Comparison of ENCODE assay signal across 8 mouse cellular contexts in the genomic region with DNA sequence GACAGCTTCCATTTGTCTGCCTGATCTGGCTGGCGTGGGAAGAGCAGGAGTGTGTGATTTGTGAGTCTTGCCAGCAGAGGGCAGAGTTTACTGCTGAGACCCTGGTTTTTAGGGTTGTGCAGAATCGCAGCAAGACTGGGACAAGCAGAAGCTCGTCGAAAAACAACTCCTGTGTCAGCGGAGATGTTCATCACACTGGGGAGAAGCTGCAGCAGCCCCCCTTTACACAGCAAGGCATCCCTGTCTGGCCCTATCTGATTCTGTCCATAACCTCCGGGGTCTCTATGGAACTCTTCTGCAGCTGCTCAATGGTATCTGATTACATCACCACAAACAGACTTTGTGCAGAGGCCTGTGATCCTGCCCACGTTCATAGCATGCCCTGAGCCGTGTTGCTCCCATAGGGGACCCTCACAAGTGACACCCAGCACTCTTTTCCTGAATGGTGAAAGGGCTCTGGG.
DNase-seq lines count a peak whose midpoint lies in the region; ATAC-seq and TF ChIP-seq lines count a peak whose summit lies in the region.
"Had no signal": no experiment of that assay in that cellular context is flagged by ENCODE, and none has a peak within 500 bp of the region (broad histone marks: within the 10 kb centered on the region; RNA-seq: fewer than 3 reads in every experiment).

No protein-coding gene starts in this region.

- CTCF ChIA-PET in Patski (lab: Charles Lee) = interaction anchor here (0.9 to 2.7 kb wide), 11 partner anchors 8 to 557 kb away, joined by 3 to 8 read pairs (median 4); no protein-coding TSS in a partner anchor

- H3K27me3 ChIP-seq in E14TG2a.4 (ENCODE audit: insufficient read depth, low read length) (no peaks in the 10 kb centered on the region), Patski (no peaks in the 10 kb centered on the region)

- intact Hi-C loops in gastrocnemius, postnatal 14 days (cut with DNase I; ENCODE audit: low total_unique reads) = loop anchor here (5.0 kb wide), 1 partner anchor 347 kb away; no protein-coding TSS in a partner anchor

- no peaks in the 10 kb centered on the region for H3K9me3 ChIP-seq in E14TG2a.4 (ENCODE audit: low read length)

- ATAC-seq in Patski = peak; percentile 55
- ATAC-seq in megakaryocyte-erythroid progenitor cell, adult 5-6 weeks (replicated peaks; ENCODE audit: low FRiP score, low TSS enrichment, poor library complexity, severe bottlenecking) = peak; percentile 68; the same call in 1 of the 2 replicates

- no peak overlapping the region for H3K4me3 ChIP-seq in E14TG2a.4 (replicated peaks; ENCODE audit: low read length)
- H3K4me3 ChIP-seq: myocyte had no signal

- in situ Hi-C loops in Patski (cut with MboI; ENCODE audit: low pct_unique_long_range_greater_than_20kb) = loop anchor here (5.0 kb wide), 2 partner anchors 342 to 542 kb away; no protein-coding TSS in a partner anchor

- peak; percentile 57 for TF ChIP-seq CTCF in E14TG2a.4 (conservative IDR thresholded peaks at IDR 0.05; ENCODE audit: low read length)
- peak; percentile 72 for TF ChIP-seq CTCF in Patski (IDR thresholded peaks at IDR 0.05)

- DNase-seq in Patski (ENCODE audit: low read depth, low spot score) = no peak
- peak; percentile 70 to 80 for DNase-seq in cerebellum, postnatal 36 days
- DNase-seq in gastrocnemius, postnatal 14 days = peak; percentile 18
- DNase-seq in layer of hippocampus, adult 8-10 months (ENCODE audit: low spot score in 2 of 2) = peak; percentile 53 to 79
- peak; percentile 66 for DNase-seq in right cerebral cortex, postnatal 4 days

- no peaks in the 10 kb centered on the region for H3K36me3 ChIP-seq in E14TG2a.4 (ENCODE audit: insufficient read depth, low read length)

- H3K4me1 ChIP-seq in E14TG2a.4 (replicated peaks; ENCODE audit: low read depth, low read length) = no peaks in the 10 kb centered on the region

- POLR2A ChIA-PET in Patski (lab: Charles Lee) = no interaction called here
